21 mouse cellular contexts compared by ENCODE assay signal in the genomic region with DNA sequence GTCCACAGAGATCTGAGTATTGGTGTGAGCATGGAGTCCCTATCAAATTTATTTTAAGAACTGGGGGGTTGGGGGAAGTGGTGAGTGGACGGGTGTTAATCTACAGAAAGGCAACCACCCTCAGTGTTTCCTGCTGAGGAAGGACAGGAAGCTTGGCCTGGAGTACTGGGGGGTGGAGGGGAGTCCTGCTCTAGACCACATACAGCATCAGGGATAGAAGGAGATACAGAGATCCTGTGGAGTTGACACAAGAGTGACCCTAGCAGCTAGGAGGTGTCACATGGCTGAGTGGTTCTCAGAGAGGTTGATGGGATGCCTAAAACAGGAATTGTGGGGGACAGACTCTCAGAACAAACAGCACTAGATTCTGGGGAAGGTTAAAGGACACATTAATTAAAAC. TPM values are rescaled to one million over a fixed set of nuclear protein-coding genes. Genes with fewer than 3 reads are reported as not detected.
DNase-seq lines count a peak whose midpoint lies in the region; ATAC-seq lines count a peak whose summit lies in the region.
"Had no signal": no experiment of that assay in that cellular context is flagged by ENCODE, and none has a peak within 500 bp of the region (broad histone marks: within the 10 kb centered on the region; RNA-seq: fewer than 3 reads in every experiment).

No protein-coding gene starts in this region.

- 13% methylated on average over 1 of the region's 1 CpGs for WGBS in heart, embryonic 13.5 days
- WGBS in liver, embryonic 11.5 days = 15% methylated on average over 1 of the region's 1 CpGs

- H3K4me2 ChIP-seq in heart, embryonic 13.5 days = no peak overlapping the region
- H3K4me2 ChIP-seq in liver, embryonic 11.5 days = no peak overlapping the region
- H3K4me2 ChIP-seq: hindbrain, embryonic 14.5 days; midbrain, embryonic 15.5 days; stomach, embryonic 15.5 days had no signal

- no peaks in the 10 kb centered on the region for H3K9me3 ChIP-seq in heart, embryonic 13.5 days
- H3K9me3 ChIP-seq in liver, embryonic 11.5 days (ENCODE audit: control insufficient read depth, low read length) = no peaks in the 10 kb centered on the region
- H3K9me3 ChIP-seq: midbrain, embryonic 15.5 days; stomach, embryonic 15.5 days had no signal

- no peak for ATAC-seq in heart, embryonic 13.5 days (ENCODE audit: extremely low read depth, insufficient number of reproducible peaks, low FRiP score, low TSS enrichment)
- ATAC-seq in common myeloid progenitor, adult 5-6 weeks (replicated peaks; ENCODE audit: low read depth, poor library complexity, severe bottlenecking) = peak; percentile 67
- peak; percentile 24 for ATAC-seq in liver, embryonic 11.5 days (replicated peaks; ENCODE audit: low FRiP score)
- ATAC-seq: CD4-positive, CD25-positive, alpha-beta regulatory T cell, adult 4 months; forebrain, embryonic 16.5 days; midbrain, embryonic 15.5 days had no signal

- peaks cover 49% of the 10 kb centered on the region for H3K4me1 ChIP-seq in heart, embryonic 13.5 days
- H3K4me1 ChIP-seq in liver, embryonic 11.5 days (replicated peaks; ENCODE audit: control insufficient read depth, insufficient read depth, low read length) = peaks cover 19% of the 10 kb centered on the region

- H3K27me3 ChIP-seq in heart, embryonic 13.5 days (replicated peaks) = no peaks in the 10 kb centered on the region
- H3K27me3 ChIP-seq in liver, embryonic 11.5 days (replicated peaks; ENCODE audit: control insufficient read depth, insufficient read depth, low read length) = peaks cover 4% of the 10 kb centered on the region; the same call in 1 of the 2 replicates
- H3K27me3 ChIP-seq: midbrain, embryonic 15.5 days; stomach, embryonic 15.5 days had no signal

- intact Hi-C loops in heart, postnatal 25 days (cut with DNase I) = no loop called here

- no peak overlapping the region for H3K4me3 ChIP-seq in heart, embryonic 13.5 days
- no peak overlapping the region for H3K4me3 ChIP-seq in liver, embryonic 11.5 days (ENCODE audit: low read depth, low read length)
- H3K4me3 ChIP-seq: midbrain, embryonic 15.5 days; stomach, embryonic 15.5 days had no signal

- no peak for DNase-seq in heart, postnatal 25 days (ENCODE audit: low spot score)
- peak; percentile 30 for DNase-seq in kidney, postnatal 14 days
- DNase-seq in kidney, adult 8-10 months = no peak
- no peak for DNase-seq in liver, embryonic 11.5 days (ENCODE audit: low spot score)
- no peak for DNase-seq in urinary bladder, postnatal 10 days (ENCODE audit: low spot score)
- DNase-seq in ovary, postnatal 36 days (ENCODE audit: low spot score) = no peak
- DNase-seq: cerebellum, adult 18-20 months; embryo, embryonic 11 days; thymus, postnatal 25 days had no signal

- peak overlapping the region; percentile 100 for H3K27ac ChIP-seq in heart, embryonic 13.5 days (replicated peaks)
- H3K27ac ChIP-seq in liver, embryonic 11.5 days (ENCODE audit: low read depth, low read length) = peak overlapping the region; percentile 53; the same call in 1 of the 2 replicates
- H3K27ac ChIP-seq: hindbrain, embryonic 14.5 days; midbrain, embryonic 15.5 days; stomach, embryonic 15.5 days had no signal

- H3K9ac ChIP-seq in heart, embryonic 13.5 days = 0 out of 2 replicates have a peak overlapping the region, but pooled peaks have one; percentile 52
- no peak overlapping the region for H3K9ac ChIP-seq in liver, embryonic 11.5 days (ENCODE audit: low read depth, low read length)
- H3K9ac ChIP-seq: hindbrain, embryonic 14.5 days; midbrain, embryonic 15.5 days; stomach, embryonic 15.5 days had no signal

- peaks cover 6% of the 10 kb centered on the region for H3K36me3 ChIP-seq in heart, embryonic 13.5 days
- H3K36me3 ChIP-seq in liver, embryonic 11.5 days (ENCODE audit: control insufficient read depth, insufficient read depth, low read length) = peaks cover 1% of the 10 kb centered on the region

RNA-seq across cellular contexts. Expression of gene Tpm4, which starts 1.3 kb away (rescaled TPM):
- 358 and 365 TPM in 2 replicates for polyA plus RNA-seq in heart, embryonic 13.5 days (2015; fragmentation: Nextera tagmentation; extraction: Ambion mirVana)
- total RNA-seq in heart, postnatal 25 days (2021) = 100 to 1,000 TPM; 105 to 108 TPM
- total RNA-seq in common myeloid progenitor, adult 5-6 weeks (2017) = 77.0 and 102 TPM in 2 replicates
- 277 and 281 TPM in 2 replicates for polyA plus RNA-seq in liver, embryonic 11.5 days (2014; fragmentation: Nextera tagmentation; extraction: Ambion mirVana)

RNA-seq across cellular contexts. Expression of gene Olfr374, which starts 26.7 kb away (rescaled TPM):
- polyA plus RNA-seq in heart, embryonic 13.5 days (2015; fragmentation: Nextera tagmentation; extraction: Ambion mirVana) = 0.04 and 0.20 TPM in 2 replicates
- total RNA-seq in heart, postnatal 25 days (2021) = not detected
- not detected in 2 replicates for total RNA-seq in common myeloid progenitor, adult 5-6 weeks (2017)
- not detected in 2 replicates for polyA plus RNA-seq in liver, embryonic 11.5 days (2014; fragmentation: Nextera tagmentation; extraction: Ambion mirVana)
- total RNA-seq: gastrocnemius, adult 8-10 months; layer of hippocampus, postnatal 25 days; left cerebral cortex, postnatal 36 days had no signal
- polyA plus RNA-seq: brain, embryonic 14.5 days; forebrain, embryonic 16.5 days; hindbrain, embryonic 14.5 days; neural tube, embryonic 11.5 days; stomach, embryonic 15.5 days had no signal

RNA-seq across cellular contexts. Expression of gene Rab8a, which starts 27.5 kb away (rescaled TPM):
- 77.6 and 77.7 TPM in 2 replicates for polyA plus RNA-seq in heart, embryonic 13.5 days (2015; fragmentation: Nextera tagmentation; extraction: Ambion mirVana)
- total RNA-seq in heart, postnatal 25 days (2021) = 10 to 100 TPM; 23.4 to 23.5 TPM
- total RNA-seq in common myeloid progenitor, adult 5-6 weeks (2017) = 275 and 303 TPM in 2 replicates
- polyA plus RNA-seq in liver, embryonic 11.5 days (2014; fragmentation: Nextera tagmentation; extraction: Ambion mirVana) = 90.5 and 92.5 TPM in 2 replicates

RNA-seq across cellular contexts. Expression of gene Olfr373, which starts 50.5 kb away (rescaled TPM):
- not detected in 2 replicates for polyA plus RNA-seq in heart, embryonic 13.5 days (2015; fragmentation: Nextera tagmentation; extraction: Ambion mirVana)
- total RNA-seq in heart, postnatal 25 days (2021) = not detected
- not detected in 2 replicates for total RNA-seq in common myeloid progenitor, adult 5-6 weeks (2017)
- 0.04 TPM in 1 of 2 replicates, not detected in the other for polyA plus RNA-seq in liver, embryonic 11.5 days (2014; fragmentation: Nextera tagmentation; extraction: Ambion mirVana)
- total RNA-seq: gastrocnemius, adult 8-10 months; layer of hippocampus, postnatal 25 days; left cerebral cortex, postnatal 36 days had no signal
- polyA plus RNA-seq: brain, embryonic 14.5 days; forebrain, embryonic 16.5 days; hindbrain, embryonic 14.5 days; midbrain, embryonic 15.5 days; neural tube, embryonic 11.5 days had no signal

RNA-seq across cellular contexts. Expression of gene Hsh2d, which starts 55.9 kb away (rescaled TPM):
- 0.08 and 0.17 TPM in 2 replicates for polyA plus RNA-seq in heart, embryonic 13.5 days (2015; fragmentation: Nextera tagmentation; extraction: Ambion mirVana)
- total RNA-seq in heart, postnatal 25 days (2021) = not detected
- total RNA-seq in common myeloid progenitor, adult 5-6 weeks (2017) = 7.9 and 9.8 TPM in 2 replicates
- polyA plus RNA-seq in liver, embryonic 11.5 days (2014; fragmentation: Nextera tagmentation; extraction: Ambion mirVana) = 0.18 and 0.29 TPM in 2 replicates
- total RNA-seq: gastrocnemius, adult 8-10 months; layer of hippocampus, postnatal 25 days; left cerebral cortex, postnatal 36 days had no signal
- polyA plus RNA-seq: forebrain, embryonic 16.5 days; hindbrain, embryonic 14.5 days; midbrain, embryonic 15.5 days; neural tube, embryonic 11.5 days had no signal

Comparison
In these comparisons a context has a peak if more than half of its experiments do, and no peak if none do; other contexts are left out.
1. RNA of gene Rab8a, which starts 27.5 kb away (total RNA-seq): 275 to 303 TPM in common myeloid progenitor, adult 5-6 weeks; 23.4 to 23.5 TPM in heart, postnatal 25 days; every median in the first group is over 10 times any median in the second.